ENCODE assay signal across 9 mouse cellular contexts in the genomic region with DNA sequence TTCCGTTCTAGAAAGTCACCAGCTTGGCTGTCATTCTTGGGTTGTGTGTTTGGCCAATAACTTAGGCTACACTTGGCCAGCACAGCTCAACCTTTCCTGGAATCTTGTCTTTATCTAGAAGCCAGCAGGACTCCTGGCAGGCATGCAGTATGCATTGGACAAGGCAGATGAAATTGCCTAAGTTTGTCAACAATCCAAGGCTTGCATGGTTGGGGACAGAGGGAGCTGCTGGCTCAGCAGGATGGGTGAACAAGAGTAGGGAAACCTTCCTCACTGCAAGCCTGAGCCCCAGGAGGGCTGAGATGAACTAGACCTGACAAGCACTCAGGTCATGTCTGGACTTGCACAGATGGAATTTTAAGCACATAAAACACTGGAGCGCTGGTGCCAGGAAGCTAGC.
DNase-seq lines count a peak whose midpoint lies in the region; ATAC-seq and TF ChIP-seq lines count a peak whose summit lies in the region.
"Had no signal": no experiment of that assay in that cellular context is flagged by ENCODE, and none has a peak within 500 bp of the region (broad histone marks: within the 10 kb centered on the region; RNA-seq: fewer than 3 reads in every experiment).

No protein-coding gene starts in this region.

- H3K27ac ChIP-seq in kidney, embryonic 16.5 days (ENCODE audit: low read length): no peak overlapping the region
- peak overlapping the region; percentile 67 for H3K27ac ChIP-seq in gastrocnemius, adult 2 months
- H3K27ac ChIP-seq: liver, embryonic 13.5 days had no signal

- no peak for TF ChIP-seq CTCF in gastrocnemius, adult 2 months (IDR thresholded peaks at IDR 0.05)

- H3K4me1 ChIP-seq in kidney, embryonic 16.5 days (ENCODE audit: insufficient read depth, low read length): peaks cover 23% of the 10 kb centered on the region

- DNase-seq in kidney, adult 18-20 months: peak; percentile 57
- peak; percentile 50 to 56 for DNase-seq in adrenal gland, postnatal 36 days
- peak; percentile 86 for DNase-seq in gastrocnemius, adult 2 months
- peak; percentile 47 to 64 for DNase-seq in kidney, postnatal 25 days
- DNase-seq in left cerebral cortex, adult 9 months (ENCODE audit: low spot score in 2 of 2): no peak
- no peak for DNase-seq in layer of hippocampus, postnatal 25 days (ENCODE audit: extremely low spot score in 1 of 2, low spot score in 1 of 2)
- DNase-seq: liver, embryonic 13.5 days had no signal

- intact Hi-C loops in gastrocnemius, adult 2 months (cut with DNase I): no loop called here

- H3K36me3 ChIP-seq in kidney, embryonic 16.5 days (ENCODE audit: insufficient read depth, low read length): no peaks in the 10 kb centered on the region
- H3K36me3 ChIP-seq: liver, embryonic 13.5 days had no signal

- H3K4me3 ChIP-seq in kidney, embryonic 16.5 days (ENCODE audit: low read length): no peak overlapping the region
- H3K4me3 ChIP-seq in gastrocnemius, adult 2 months: peak overlapping the region; percentile 26
- H3K4me3 ChIP-seq: liver, embryonic 13.5 days had no signal

- 79% methylated on average over 2 of the region's 2 CpGs for WGBS in kidney, embryonic 16.5 days

- no peak for ATAC-seq in kidney, embryonic 16.5 days (ENCODE audit: low FRiP score, low TSS enrichment)
- no peak for ATAC-seq in erythroid progenitor cell, adult 5-6 weeks (replicated peaks; ENCODE audit: low FRiP score, poor library complexity, severe bottlenecking)

- H3K4me2 ChIP-seq in kidney, embryonic 16.5 days (replicated peaks; ENCODE audit: low read depth, low read length): no peak overlapping the region
- H3K4me2 ChIP-seq: liver, embryonic 13.5 days had no signal

- no peak overlapping the region for H3K9ac ChIP-seq in kidney, embryonic 16.5 days (replicated peaks; ENCODE audit: low read length)
- H3K9ac ChIP-seq: liver, embryonic 13.5 days had no signal

- H3K27me3 ChIP-seq in kidney, embryonic 16.5 days (ENCODE audit: insufficient read depth, low read length): no peaks in the 10 kb centered on the region
- H3K27me3 ChIP-seq: liver, embryonic 13.5 days had no signal

- no peaks in the 10 kb centered on the region for H3K9me3 ChIP-seq in kidney, embryonic 16.5 days (ENCODE audit: low read length)

Comparison
In these comparisons a context has a peak if more than half of its experiments do, and no peak if none do; other contexts are left out.
1. DNase-seq: peak in kidney, adult 18-20 months (single experiment), adrenal gland, postnatal 36 days (2 of 2), gastrocnemius, adult 2 months (single experiment) and kidney, postnatal 25 days (2 of 2); none in left cerebral cortex, adult 9 months (0 of 2) and layer of hippocampus, postnatal 25 days (0 of 2).